Mouse (Mus musculus) kidney, adult 11 months (tissue): Measurements from ENCODE around the gene Spn.
"Not testable (repeated sequence)": the region's sequence is repeated elsewhere in the genome, so short reads cannot be mapped to it uniquely, and the experiment has no call there.

Experiments
- DNase-seq: peaks from one replicate; pipeline ENCODE4 v3.0.0; 2022

Spn gene

DNA sequence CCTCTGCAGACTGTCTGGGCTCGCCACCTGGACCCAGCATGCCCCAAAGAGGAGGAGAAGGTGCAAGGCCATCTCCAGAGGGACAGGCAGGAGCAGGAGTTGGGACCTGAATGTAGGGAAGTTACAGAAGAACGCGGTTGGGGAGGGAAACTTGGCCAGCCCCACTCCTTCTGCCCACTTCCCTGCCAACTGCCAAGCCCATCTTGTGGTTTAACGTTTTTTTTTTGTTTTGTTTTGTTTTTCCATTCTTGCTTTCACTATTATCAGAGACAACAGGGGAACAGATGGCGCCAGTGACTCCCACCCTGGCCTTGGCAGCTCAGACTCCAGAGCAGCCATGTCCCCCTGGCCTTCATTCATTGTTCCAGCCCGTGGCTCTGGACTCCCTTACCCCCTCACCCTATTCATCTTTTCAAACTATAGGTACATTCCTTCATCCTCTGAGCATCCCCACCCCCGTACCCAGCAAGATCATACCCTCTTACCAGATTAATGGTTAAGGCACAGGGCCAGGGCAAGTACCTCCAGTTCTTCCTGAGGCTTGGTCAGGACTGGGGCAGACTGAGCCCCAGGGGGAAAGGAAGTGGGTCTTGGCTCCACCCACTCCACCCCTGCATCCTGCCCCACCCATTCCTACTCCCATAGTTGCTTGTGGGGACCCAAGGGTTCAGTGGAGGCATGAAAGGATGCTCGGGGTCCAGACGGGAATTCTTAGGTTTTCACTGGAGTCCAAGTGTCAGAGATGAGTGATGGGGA is at the start of gene Spn:
TSS of gene Spn (minus strand) at position 562 of the 756 bp plus-strand sequence.
- no peak for DNase-seq

DNA sequence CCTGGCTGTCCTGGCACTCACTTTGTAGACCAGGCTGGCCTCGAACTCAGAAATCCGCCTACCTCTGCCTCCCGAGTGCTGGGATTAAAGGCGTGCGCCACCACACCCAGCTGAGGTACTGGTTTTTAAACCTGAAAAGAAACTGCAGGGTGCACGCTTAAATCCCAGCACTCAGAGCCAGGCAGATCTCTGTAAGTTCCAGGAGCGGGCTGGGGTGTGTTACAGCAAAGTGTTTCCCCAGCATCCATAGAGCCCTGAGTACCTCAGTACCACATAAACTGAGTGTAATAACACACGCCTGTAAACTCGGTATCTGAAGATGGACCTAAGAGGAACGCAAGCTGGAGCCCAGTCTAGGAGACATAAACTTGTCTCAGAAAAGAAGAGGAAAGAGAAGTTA is 49.7 kb upstream of the Spn start:
- no peak for DNase-seq

DNA sequence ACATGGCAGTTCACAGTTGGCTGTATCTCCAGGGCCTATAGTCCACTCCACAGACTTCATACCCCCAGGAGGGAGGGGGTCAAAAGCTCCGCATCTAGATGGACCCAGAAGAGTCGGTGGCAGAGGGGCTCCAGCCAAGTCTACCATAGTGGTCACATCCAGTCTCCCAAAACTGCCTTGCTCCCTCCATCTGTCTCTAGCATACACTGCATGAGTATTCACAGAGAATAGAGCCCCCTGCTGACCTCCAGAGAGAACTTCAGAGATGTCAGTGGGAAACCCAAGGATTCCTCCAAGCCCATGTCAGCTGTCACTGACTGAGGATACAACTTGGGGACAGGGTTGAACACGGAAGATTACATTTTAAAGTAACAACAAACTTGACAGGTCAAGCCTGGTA is 48.0 kb upstream of the Spn start:
- DNase-seq = no peak

DNA sequence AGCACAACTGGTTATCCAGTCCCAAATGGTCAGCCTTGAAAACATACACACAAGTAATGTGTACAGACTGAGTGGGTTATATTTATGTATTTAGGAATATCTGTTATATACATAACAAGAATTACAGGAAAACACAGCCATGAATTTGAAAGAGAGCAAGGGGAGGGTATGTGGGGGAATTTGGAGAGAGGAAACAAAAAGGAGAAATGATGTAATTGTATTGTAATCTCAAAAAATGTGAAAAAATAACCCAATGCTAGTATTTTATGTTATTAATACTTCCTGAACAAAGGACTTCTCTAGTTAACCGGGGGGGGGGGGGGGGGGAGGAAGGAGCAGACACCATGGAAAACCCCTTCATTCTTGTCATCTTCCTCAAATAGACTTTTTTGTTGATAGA is 47.1 kb upstream of the Spn start:
- no peak for DNase-seq

DNA sequence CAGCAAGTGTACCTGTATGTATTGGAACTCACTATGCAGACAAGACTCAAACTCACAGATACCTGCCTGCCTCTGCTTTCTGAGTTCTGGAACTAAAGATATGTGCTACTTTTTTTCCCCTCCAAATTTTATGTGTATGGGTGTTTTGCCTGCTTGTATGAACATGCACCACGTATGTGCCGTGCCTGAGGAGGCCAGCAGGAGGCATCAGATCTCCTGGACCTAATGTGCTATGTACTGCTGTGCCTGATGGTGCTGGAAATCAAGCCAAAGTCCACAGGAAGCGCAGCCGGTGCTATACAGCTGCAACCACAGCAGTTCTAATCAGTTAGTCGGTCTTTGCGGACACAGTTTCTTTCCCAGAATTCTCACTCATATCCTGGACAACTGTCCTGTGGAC is 46.2 kb upstream of the Spn start:
- no peak for DNase-seq

DNA sequence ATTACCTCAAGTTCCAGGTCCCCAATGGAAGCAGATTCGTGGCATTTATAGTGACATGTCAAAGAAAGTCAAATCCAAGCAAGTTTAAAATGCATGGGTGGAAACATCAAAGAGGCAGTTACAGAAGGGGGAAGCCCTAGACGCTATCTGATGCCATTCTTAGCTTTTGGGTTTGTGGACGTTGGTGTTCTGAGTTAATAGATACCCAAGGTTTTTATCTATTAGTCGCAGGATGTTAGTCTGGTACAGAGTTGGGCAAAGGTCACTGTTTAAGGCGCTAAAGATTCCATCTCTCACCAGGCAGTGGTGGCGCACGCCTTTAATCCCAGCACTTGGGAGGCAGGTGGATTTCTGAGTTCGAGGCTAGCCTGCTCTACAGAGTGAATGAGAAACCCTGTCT is 45.7 kb upstream of the Spn start:
- no peak for DNase-seq

DNA sequence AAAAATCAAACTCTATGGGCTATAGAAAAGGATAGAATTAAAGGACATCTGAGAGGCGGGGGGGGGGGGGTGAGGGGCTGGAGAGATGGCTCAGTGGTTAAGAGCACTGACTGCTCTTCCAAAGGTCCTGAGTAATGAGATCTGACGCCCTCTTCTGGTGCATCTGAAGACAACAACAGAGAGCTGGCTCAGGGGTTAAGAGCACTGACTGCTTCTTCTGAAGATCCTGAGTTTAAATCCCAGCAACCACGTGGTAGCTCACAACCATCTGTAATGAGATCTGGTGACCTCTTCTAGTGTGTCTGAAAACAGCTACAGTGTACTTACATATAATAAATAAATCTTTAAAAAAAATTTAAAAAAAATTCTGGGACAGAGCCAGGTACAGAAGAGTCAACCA is 44.1 kb upstream of the Spn start:
- not testable (repeated sequence) for DNase-seq

DNA sequence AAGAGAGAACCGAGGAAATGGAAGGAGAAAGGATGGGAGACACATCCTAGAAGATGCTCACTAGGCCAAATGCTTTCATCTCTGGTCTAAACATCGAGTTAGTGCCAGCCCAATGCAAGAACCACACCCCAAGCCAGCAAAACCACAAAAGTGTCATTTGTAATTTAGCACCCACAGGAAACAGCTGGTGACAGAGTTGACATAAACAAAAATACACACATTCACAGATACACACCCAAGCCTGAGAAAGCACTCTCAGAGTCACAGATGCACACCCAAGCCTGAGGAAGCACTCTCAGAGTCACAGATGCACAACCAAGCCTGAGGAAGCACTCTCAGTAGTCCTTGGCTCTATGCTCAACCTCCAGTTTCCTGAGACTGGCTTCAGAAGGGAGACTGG is 43.2 kb upstream of the Spn start:
- no peak for DNase-seq

DNA sequence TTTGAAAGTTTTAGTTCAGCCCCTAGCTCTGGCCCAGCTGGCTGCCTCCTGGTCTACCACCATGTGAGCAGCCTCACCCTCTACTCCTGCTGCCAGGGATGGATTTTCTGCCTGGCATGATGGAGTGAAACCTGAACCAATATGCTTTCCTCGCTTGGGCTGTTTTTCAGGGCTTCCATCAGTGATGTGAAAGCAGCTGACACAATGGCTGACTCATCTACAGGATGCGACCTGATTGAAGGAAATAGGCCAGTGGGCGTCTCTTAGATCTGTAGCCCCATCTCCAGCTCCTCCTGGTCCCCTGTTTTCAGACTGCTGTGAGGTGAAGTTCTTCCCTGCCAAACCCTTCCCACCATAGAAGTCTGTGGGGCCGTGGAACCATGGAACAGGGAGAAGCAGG is 39.3 kb upstream of the Spn start:
- DNase-seq = no peak

DNA sequence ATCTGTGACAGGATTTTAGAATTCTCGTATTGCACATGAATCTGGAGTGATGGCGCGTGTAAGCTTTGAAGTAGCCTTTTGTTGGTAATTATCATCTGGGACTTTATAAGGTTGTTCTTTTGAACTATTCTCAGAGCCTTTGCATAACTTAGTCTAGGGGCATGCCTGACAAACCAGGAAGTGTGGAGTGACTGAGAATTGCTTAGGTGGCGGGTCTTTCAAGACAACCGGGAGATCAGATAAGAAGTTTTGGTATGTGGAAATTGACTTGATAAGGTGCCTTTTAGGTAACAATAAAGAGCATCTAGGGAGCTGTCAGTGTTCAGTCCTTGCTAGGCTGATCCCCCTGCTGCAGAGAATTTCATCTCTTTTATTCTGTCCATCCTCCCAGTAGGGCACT is 28.9 kb upstream of the Spn start:
- DNase-seq = no peak

DNA sequence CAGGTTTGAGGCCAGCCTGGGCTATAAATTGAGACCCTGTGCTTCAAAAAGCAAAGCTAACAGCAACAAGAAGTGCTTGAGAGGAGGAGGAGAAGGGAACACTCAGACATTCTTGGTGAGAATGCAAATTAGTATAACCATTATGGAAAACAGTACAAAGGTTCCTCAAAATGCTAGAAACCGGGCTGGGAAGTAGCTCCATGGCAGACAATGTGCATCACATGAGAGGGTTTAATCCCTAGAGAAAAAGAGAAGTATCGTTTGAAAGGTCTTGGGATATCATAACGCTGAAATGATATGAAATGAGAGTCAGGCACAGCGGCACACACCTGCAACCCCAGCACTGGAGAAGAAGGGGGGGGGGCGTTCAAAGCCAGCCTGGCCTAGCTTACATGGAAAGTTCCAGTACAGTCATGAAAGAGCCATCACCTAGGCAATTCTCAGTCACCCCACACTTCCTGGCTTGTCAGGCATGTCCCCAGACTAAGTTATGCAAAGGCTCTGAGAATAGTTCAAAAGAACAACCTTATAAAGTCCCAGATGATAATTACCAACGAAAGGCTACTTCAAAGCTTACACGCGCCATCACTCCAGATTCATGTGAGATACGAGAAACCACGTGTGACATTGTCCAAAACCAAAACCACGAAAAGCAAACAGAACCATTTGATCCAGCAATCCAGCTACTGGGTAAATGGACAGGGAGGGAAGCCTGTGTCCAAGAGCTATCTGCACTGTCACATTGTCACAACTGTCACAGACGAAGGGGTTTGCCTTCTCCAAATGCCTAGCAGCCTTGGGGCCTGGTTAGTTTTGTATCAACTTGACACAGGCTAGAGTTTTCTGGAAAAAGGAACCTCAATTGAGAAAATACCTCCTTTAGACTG is 28.2 kb upstream of the Spn start:
- no peak for DNase-seq

DNA sequence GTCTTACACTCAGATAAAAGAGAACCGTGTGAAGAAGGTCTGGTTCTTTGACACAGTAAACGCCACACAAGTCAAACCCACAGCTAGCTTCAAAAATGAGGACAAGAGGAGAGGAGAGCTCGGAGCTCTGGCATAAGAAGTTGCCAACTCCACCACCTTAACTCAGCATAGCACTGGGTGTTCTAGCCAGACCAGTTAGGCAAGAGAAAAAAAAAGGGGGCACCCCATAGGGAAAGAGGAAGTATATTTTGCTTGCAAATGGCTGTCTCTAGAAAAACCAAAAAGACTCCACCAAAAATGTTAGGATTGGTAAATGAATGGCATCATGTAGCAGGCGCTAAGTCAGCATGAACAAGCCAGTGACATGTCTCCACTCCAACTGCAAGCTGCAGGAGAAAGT is 26.4 kb upstream of the Spn start:
- no peak for DNase-seq

DNA sequence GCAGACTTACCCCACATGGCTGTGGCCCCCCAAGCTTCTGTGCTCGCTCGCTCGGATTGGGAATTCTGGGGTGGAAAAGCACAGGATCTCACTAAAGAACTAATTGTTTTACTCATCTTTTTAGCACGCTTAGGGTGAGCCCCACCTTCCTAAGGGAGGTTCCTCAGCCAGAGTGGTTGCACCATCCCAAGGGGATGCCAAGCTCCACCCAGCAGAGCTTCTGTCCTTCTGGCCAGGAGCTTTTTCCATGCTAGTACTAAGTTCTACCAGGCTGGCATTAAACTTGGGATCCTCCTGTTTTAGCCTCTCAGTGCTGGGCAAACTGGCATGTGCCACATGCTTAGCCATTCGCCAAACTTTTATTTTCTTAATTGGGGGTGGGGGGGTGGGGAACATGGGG is 24.9 kb upstream of the Spn start:
- DNase-seq = no peak

DNA sequence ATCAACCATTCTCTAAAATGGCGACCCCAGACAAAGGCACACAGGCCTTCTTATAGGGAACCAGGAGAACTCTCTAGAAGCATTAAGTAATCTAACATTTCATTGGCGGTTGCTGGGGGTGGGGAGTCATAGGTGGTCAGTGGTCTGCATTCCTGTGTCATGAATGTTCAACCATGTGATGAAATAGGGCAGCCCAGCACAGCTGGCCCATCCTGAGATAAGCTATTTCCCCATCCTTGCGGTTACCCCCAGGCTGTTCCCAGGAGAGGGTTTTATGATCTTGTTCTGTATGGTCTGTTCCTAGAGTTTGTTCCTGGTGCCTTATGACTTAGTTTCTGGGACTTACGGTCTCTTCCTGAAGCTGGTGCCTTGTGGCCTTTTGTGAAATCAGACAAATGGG is 19.9 kb upstream of the Spn start:
- DNase-seq = no peak

DNA sequence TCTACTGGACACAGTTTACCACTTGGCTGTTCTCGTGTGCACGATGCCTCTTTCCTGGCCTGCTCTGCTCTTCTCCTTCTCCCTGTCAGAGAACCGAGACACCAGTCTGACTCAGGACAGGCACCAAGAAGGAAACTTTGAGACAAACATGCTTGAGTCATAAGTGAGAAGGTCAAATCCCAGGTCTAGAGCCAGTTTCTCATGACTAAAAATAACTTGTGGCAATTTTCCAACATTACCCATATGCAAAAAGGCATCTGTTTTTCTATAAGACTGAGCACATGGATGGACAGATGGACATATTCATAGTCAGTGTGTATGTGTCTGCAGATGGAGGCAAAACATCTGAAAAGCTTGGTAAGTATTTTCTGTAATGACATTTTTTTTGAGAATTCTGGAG is 15.9 kb upstream of the Spn start:
- DNase-seq = no peak

DNA sequence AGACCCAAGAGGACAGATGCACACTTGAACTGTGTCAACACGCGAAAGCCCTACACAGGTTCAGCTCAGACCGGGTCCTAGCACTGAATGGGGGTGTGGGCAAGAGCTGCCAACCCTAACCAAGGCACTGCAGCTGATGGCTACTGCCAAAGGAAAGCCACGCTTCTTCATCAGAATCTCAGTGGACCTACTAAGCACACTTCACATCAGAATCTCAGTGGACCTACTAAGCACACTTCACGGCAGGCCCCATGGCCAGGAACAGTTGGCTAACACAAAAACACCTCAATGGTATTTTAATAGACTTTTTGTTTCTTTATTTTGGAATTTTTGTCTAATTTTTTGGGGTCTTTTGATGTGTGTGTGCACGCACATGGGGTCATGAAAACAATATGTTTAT is 14.8 kb upstream of the Spn start:
- no peak for DNase-seq

DNA sequence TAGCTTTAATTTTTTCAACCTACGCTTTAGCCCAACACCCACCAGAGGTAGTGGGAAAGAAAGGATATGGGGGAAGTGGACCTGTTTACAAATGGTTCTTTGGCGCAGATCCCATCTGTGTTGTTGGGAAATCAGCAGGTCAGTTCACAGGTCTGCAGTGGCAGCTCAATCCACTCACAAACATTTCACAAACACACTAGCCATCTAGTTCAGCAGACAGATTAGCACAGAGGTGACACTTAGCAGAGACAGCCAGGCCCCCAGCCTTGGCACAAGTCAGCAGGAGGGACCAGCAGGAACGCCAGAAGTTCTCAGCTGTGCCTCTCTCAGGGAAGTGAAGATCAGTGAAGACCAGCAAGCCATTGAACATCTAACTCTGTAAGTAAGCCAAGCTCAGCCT is 10.3 kb upstream of the Spn start:
- no peak for DNase-seq

DNA sequence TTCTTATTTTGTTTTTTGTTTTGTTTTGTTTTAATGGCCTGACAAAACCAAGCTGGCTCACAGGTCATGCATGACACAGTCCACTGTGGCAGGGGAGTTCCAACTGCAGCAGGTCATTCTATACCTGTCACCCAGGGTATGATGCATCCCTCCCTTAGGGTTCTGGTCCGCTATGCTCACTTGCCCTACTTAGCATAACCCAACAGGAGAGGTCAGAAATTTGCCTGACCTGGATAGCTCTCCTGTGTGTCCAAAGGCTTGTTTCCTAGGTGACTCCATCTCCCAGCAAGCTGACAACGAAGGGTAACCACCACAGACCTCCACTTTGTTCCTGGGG is 8.6 kb upstream of the Spn start:
- no peak for DNase-seq

DNA sequence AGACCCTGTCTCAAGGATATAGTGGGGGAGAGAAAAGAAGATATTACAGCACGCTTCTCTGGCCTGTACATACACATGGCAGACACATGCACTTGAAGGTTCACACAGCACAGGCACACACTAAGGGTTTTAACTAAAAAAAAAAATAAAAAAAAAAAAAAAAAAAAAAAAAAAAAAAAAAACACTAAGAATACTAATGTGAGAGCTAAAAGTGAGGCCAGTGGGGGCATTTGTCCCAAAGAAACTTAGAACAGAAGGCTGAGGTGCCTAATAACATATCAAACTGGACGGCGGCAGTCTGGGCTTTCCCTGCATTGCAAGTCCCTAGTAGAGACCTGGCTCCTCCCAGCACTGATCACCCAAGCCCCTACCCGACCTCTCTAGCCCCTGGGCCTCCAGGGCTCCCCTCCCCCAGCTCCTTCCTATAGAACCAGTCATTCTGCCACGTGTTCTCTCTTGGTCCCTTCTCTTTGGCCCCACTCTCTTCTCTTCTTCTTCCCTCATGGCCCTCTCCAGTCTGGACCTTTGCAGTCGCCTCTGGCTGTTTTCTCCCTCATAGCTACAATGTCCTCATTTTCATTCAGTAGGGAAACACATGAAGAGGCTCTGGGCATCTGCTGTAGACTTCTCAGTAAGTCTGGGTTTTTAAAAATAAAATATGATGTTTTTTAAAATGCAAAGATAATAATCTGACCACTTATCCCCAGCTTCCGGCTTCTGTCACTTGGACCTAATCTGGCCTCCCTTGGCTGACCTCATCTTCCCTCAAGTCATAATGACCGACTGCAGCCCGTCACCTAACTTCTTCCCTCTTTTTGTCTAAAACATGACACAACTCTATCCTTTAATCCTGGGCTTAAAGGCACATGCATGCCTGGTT is 8.0 kb upstream of the Spn start:
- DNase-seq = no peak

DNA sequence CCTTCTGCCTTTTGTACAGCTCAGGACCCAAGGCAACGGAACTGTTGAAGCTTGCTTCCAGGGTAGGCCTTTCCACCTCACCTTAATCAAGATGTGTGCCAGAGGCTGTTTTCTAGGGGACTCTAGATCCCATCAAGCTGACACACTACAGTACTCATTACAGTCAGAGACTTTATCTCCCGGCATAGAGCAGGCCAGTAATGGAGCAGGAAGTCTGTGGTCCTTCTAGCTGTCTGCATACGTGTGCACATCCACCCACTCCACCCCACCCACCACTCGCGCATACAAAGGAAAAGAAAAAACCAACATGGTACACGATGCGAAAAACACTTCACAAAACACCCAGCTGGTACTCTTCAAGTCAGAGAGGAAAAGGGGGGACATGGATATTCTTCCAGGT is 6.8 kb upstream of the Spn start:
- DNase-seq = no peak

DNA sequence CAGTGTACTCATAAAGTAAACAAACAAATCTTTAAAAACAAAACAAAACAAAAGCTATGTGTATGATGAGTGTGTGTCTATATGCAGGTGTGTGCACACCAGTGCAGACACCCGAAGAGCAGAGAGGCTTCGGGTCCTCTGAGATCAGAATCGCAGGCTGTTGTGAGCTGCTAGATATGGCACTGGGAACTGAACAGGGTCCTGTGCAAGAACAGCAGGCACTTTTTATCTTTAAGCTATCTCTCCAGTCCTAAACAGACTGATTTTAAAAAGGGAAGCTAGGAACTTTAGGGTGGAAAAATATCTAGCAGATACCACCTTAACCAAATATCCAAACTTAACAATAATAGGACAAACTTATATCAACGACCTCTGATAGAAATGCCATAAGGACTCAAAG is 5.0 kb upstream of the Spn start:
- no peak for DNase-seq

DNA sequence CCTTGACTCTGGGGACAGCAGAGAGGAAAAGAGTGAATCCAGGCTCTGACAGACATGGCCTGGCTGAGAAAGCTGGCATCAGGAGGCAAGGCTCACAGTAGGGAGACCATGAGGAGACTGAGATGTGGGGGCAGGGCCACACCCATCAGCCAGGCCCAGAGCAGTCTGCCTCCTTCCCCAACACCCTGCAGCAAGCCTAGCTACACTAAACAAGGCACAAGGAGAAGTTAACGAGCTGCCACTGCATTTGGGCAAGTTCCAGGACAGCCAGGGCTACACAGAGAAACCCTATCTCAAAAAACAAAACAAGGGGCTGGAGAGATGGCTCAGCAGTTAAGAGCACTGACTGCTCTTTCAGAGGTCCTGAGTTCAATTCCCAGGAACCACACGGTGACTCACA is 4.6 kb upstream of the Spn start:
- DNase-seq = no peak

DNA sequence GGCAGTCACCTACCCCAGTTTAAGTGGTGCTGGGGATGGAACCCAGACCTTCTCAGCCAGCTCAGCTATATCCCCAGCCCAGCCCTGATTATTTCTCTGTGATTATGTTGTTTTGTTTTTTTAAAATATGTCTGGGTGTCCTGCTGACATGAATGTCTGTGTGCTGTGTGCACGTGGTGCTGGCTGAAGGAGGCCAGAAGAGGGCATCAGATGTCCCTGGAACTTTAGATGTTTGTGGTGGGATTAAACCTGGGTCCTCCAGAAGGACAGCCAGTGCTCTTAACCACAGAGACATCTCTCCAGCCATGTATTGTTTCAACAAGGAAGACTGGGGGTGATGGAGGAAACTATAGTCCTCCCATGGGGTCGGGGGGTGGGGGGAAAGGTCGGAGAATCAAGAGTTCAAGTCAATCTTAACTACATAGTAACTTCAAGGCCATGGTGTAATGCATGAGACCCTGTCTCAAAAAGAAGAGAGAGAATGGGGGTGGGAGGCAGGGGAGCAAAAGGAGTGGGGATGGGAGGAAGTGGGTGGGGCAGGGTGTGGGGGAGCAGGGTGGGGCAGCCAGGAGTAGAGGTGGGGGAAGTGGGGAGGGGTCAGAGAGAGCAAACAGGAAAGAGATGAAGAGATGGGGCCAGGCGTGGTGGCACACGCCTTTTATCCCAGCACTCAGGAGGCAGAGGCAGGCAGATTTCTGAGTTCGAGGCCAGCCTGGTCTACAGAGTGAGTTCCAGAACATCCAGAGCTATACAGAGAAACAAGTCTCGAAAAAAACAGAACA is 3.2 kb upstream of the Spn start:
- no peak for DNase-seq
